Mouse (Mus musculus) thymus, adult 2 months (tissue): ENCODE measurements around the gene Ndel1. TPM values are rescaled to one million over a fixed set of nuclear protein-coding genes. Genes with fewer than 3 reads are reported as not detected.

Experiments
- DNase-seq: peaks from one replicate; pipeline ENCODE4 v3.0.0; 2021
- H3K27ac ChIP-seq: fragments of 200-500 bp; 2 replicates; pipeline ENCODE4 v1.5.1; 2012; ENCODE audit warnings: low read length, control low read depth; ENCODE audit not compliant: control insufficient read depth, insufficient read depth
- H3K27me3 ChIP-seq: fragments of 200-500 bp; 2 replicates; pipeline ENCODE4 v1.6.1; 2012; ENCODE audit warnings: mild to moderate bottlenecking, low read length, moderate library complexity, mixed read lengths; ENCODE audit not compliant: control insufficient read depth, insufficient read depth
- H3K36me3 ChIP-seq: fragments of 200-500 bp; 2 replicates; pipeline ENCODE4 v1.6.1; 2012; ENCODE audit warnings: mild to moderate bottlenecking, low read length, moderate library complexity; ENCODE audit not compliant: control insufficient read depth, insufficient read depth
- H3K4me1 ChIP-seq: fragments of 200-500 bp; replicated peaks from 2 replicates; pipeline ENCODE4 v1.6.1; 2012; ENCODE audit warnings: low read length; ENCODE audit not compliant: control insufficient read depth, insufficient read depth
- H3K4me3 ChIP-seq: fragments of 200-500 bp; 2 replicates; pipeline ENCODE4 v1.5.1; 2012; ENCODE audit warnings: mild to moderate bottlenecking, low read length, control low read depth, moderate library complexity; ENCODE audit not compliant: control insufficient read depth, insufficient read depth
- CTCF ChIP-seq: fragments of 200-500 bp; IDR thresholded peaks from 2 replicates; pipeline ENCODE4 v1.5.1; 2012; ENCODE audit warnings: mild to moderate bottlenecking, control low read depth, low read length, moderate library complexity, borderline replicate concordance; ENCODE audit not compliant: control insufficient read depth, poor library complexity, insufficient read depth; ENCODE audit errors: extremely low read depth
- POLR2A ChIP-seq: fragments of 200-500 bp; IDR thresholded peaks from 2 replicates; pipeline ENCODE4 v1.6.1; 2012; ENCODE audit warnings: mild to moderate bottlenecking, low read length, control low read depth, moderate library complexity; ENCODE audit not compliant: control insufficient read depth, poor library complexity, insufficient read depth; ENCODE audit errors: extremely low read depth
- WGBS: fragments of 180-500 bp; shearing (Covaris S2); methylation state at CpG from one replicate; pipeline ENCODE4 v1.1.7; 2018; 5-methylcytosine and 5-hydroxymethylcytosine counted together
- polyA plus RNA-seq: library from polyadenylated mRNA; depleted of rRNA; stranded (reverse); fragments of >200 nt; gene quantifications from 2 replicates; pipeline ENCODE4 v1.2.3, GENCODE M21; 2012; rRNA removed

Ndel1 gene
- 51.3 and 57.0 TPM in 2 replicates for polyA plus RNA-seq

- 62% methylated on average over 6 of the region's 6 CpGs for WGBS
- TF ChIP-seq POLR2A = no peak
- TF ChIP-seq CTCF = no peak
- H3K4me1 ChIP-seq = peaks cover 5% of the 10 kb centered on the region
- no peak within 1 kb of the TSS for H3K27ac ChIP-seq
- no peaks in the 10 kb centered on the region for H3K27me3 ChIP-seq
- DNase-seq = no peak
- H3K4me3 ChIP-seq = no peak within 1 kb of the TSS
- no peaks in the 10 kb centered on the region for H3K36me3 ChIP-seq
Observed at GRCm38 (mm10) chr11:68871748-68872147, at the start of gene Ndel1. Gene Ndel1, minus strand, starts transcription at chr11:68871858.

- H3K36me3 ChIP-seq = no peaks in the 10 kb centered on the region
- H3K27ac ChIP-seq = no peak overlapping the region
- DNase-seq = no peak
- no peaks in the 10 kb centered on the region for H3K27me3 ChIP-seq
- H3K4me3 ChIP-seq = no peak overlapping the region
- no peaks in the 10 kb centered on the region for H3K4me1 ChIP-seq
- TF ChIP-seq CTCF = no peak
- WGBS = 96% methylated on average over 4 of the region's 4 CpGs
Observed at GRCm38 (mm10) chr11:68914566-68914965, 42.9 kb upstream of the Ndel1 start.

GRCm38 (mm10) chr11:68911531-68912177, 40.0 kb upstream of the Ndel1 start:
- TF ChIP-seq CTCF = no peak
- no peak for TF ChIP-seq POLR2A
- no peaks in the 10 kb centered on the region for H3K27me3 ChIP-seq
- H3K4me1 ChIP-seq = 0 out of 2 replicates have a peak, but pooled peaks cover 3% of the 10 kb centered on the region
- no peak for DNase-seq
- H3K36me3 ChIP-seq = peaks cover 4% of the 10 kb centered on the region
- H3K4me3 ChIP-seq = no peak overlapping the region
- 30% methylated on average over 14 of the region's 14 CpGs for WGBS
- no peak overlapping the region for H3K27ac ChIP-seq

- no peak for TF ChIP-seq POLR2A
- no peak for TF ChIP-seq CTCF
- no peak overlapping the region for H3K4me3 ChIP-seq
- DNase-seq = no peak
- H3K4me1 ChIP-seq = 0 out of 2 replicates have a peak, but pooled peaks cover 3% of the 10 kb centered on the region
- no peak overlapping the region for H3K27ac ChIP-seq
- peaks cover 31% of the 10 kb centered on the region for H3K36me3 ChIP-seq
- 69% methylated on average over 7 of the region's 7 CpGs for WGBS
- H3K27me3 ChIP-seq = no peaks in the 10 kb centered on the region
Observed at GRCm38 (mm10) chr11:68908846-68909503, 37.3 kb upstream of the Ndel1 start.

- Histone ChIP-seq H3K4me3 (no peak overlapping the region), H3K27ac (no peak overlapping the region), H3K36me3 (peaks cover 42% of the 10 kb centered on the region), H3K4me1 (peaks cover 5% of the 10 kb centered on the region), H3K27me3 (no peaks in the 10 kb centered on the region)
- WGBS = 89% methylated on average over 3 of the region's 3 CpGs
- no peak for TF ChIP-seq CTCF
- TF ChIP-seq POLR2A = no peak
- DNase-seq = no peak
Observed at GRCm38 (mm10) chr11:68907251-68907650, 35.6 kb upstream of the Ndel1 start.

- no peak for TF ChIP-seq POLR2A
- no peak for TF ChIP-seq CTCF
- Histone ChIP-seq H3K27ac (no peak overlapping the region), H3K36me3 (peaks cover 42% of the 10 kb centered on the region), H3K4me3 (no peak overlapping the region), H3K27me3 (no peaks in the 10 kb centered on the region), H3K4me1 (peaks cover 6% of the 10 kb centered on the region)
- WGBS = 89% methylated on average over 4 of the region's 4 CpGs
- DNase-seq = no peak
Observed at GRCm38 (mm10) chr11:68906461-68906790, 34.8 kb upstream of the Ndel1 start.
